Mouse (Mus musculus): ENCODE measurements around the gene Mrps18a. TPM values are rescaled to one million over a fixed set of nuclear protein-coding genes. Genes with fewer than 3 reads are reported as not detected.

Gene Mrps18a
- polyA plus RNA-seq (2015; fragmentation: Nextera tagmentation; extraction: Ambion mirVana) = 150 and 154 TPM in 2 replicates

- Histone ChIP-seq H3K27me3 (replicated peaks) (peaks cover 5% of the 10 kb centered on the region), H3K4me1 (peaks cover 20% of the 10 kb centered on the region), H3K4me3 (replicated peaks) (peak within 1 kb of the TSS; percentile 77), H3K27ac (replicated peaks) (peak within 1 kb of the TSS; percentile 87), H3K4me2 (peak within 1 kb of the TSS; percentile 65), H3K9me3 (replicated peaks) (no peaks in the 10 kb centered on the region), H3K36me3 (no peaks in the 10 kb centered on the region), H3K9ac (replicated peaks) (peak within 1 kb of the TSS; percentile 71)
- WGBS = 6% methylated on average over 37 of the region's 38 CpGs
- peak; percentile 97 for ATAC-seq (ENCODE audit: low FRiP score)
These were observed at the start of gene Mrps18a for GRCm38 (mm10) chr17:46110402-46111289. Gene Mrps18a, plus strand, starts transcription at chr17:46110986.

DNA sequence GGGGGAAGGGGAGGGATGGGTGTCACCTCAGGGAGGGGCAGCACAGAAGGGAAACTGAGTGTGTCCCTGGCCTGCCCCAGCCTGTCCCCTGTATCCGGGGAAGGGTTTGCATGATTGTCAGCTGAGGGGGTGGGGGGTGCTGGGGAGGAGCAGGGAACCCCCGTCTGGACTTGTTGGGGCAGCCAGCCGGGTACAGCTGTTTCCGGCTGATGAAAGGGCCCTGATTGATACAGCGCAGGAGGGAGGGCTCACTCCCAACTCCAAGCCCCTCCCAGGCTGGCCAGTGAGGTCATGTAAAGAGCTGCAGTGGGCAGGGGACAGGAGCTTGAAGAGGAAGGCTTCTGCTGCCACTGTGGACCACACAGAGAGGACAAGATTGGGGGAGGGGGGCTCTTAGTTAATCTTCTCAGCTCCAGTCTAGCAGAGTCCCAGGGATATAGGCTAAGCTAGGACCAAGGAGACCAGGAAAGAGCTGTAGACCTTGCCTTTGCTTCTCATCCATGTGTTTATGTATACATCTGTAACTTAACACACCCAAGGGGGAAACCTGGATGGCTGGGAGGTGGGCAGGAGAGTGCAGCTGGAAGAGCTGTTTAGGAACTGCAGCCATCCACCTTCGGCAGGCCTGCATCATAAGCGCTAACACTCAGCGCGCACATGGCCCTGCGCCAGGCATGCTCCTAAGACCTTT, 47.4 kb upstream of the Mrps18a start:
- no peaks in the 10 kb centered on the region for H3K9me3 ChIP-seq (replicated peaks)
- H3K4me3 ChIP-seq (replicated peaks) = no peak overlapping the region
- H3K9ac ChIP-seq (replicated peaks) = no peak overlapping the region
- WGBS = 19% methylated on average over 10 of the region's 10 CpGs
- H3K4me1 ChIP-seq = peaks cover 12% of the 10 kb centered on the region
- no peaks in the 10 kb centered on the region for H3K27me3 ChIP-seq (replicated peaks)
- ATAC-seq (ENCODE audit: low FRiP score) = no peak
- no peaks in the 10 kb centered on the region for H3K36me3 ChIP-seq
- no peak overlapping the region; the same call in 1 of the 2 replicates for H3K27ac ChIP-seq (replicated peaks)
- H3K4me2 ChIP-seq = no peak overlapping the region

DNA sequence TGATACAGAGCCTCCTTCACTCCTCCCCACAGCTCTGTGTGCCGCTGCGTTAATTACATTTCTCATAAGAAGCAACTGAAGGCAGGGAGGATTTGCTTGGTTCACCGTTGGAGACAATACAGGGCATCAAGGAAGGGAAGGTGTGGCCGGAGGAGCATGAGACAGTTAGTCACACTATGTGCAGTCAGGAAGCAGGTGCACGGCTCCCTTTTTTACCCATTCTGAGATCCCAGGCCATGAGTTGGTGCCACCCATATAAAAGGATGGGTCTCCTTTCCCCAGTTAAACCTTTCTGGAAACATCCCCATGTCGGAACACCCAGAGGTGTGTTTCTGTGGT, 46.8 kb upstream of the Mrps18a start:
- Histone ChIP-seq H3K4me3 (replicated peaks) (no peak overlapping the region), H3K36me3 (no peaks in the 10 kb centered on the region), H3K4me1 (peaks cover 12% of the 10 kb centered on the region), H3K9ac (replicated peaks) (no peak overlapping the region), H3K27me3 (replicated peaks) (no peaks in the 10 kb centered on the region), H3K9me3 (replicated peaks) (no peaks in the 10 kb centered on the region), H3K4me2 (no peak overlapping the region), H3K27ac (replicated peaks) (no peak overlapping the region)
- ATAC-seq (ENCODE audit: low FRiP score) = no peak
- WGBS = 52% methylated on average over 6 of the region's 6 CpGs

DNA sequence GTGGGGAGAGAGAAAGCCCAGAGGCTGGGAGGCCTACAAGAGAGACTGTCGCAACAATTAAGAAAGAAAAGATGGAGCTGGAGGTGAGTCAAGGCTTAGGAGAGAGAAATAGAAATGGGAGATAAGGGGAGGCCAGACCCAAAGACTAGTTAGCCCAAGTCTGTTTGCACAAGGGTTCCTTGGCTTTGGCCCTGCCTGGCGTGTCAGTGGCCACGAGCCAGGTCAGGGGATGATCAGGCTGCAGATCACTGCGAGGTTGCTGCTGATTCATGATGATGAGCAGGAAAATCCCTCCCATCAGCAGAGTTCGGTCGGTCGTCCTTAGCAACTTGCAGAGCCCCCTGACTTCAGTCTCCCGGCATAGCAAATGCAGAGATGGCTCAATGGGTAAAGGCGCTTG, 40.7 kb upstream of the Mrps18a start:
- Histone ChIP-seq H3K27ac (replicated peaks) (no peak overlapping the region), H3K4me3 (replicated peaks) (no peak overlapping the region), H3K9ac (replicated peaks) (no peak overlapping the region), H3K9me3 (replicated peaks) (no peaks in the 10 kb centered on the region), H3K27me3 (replicated peaks) (no peaks in the 10 kb centered on the region), H3K4me2 (no peak overlapping the region), H3K36me3 (no peaks in the 10 kb centered on the region), H3K4me1 (peaks cover 3% of the 10 kb centered on the region; the same call in 1 of the 2 replicates)
- ATAC-seq (ENCODE audit: low FRiP score) = no peak
- WGBS = 64% methylated on average over 9 of the region's 9 CpGs

DNA sequence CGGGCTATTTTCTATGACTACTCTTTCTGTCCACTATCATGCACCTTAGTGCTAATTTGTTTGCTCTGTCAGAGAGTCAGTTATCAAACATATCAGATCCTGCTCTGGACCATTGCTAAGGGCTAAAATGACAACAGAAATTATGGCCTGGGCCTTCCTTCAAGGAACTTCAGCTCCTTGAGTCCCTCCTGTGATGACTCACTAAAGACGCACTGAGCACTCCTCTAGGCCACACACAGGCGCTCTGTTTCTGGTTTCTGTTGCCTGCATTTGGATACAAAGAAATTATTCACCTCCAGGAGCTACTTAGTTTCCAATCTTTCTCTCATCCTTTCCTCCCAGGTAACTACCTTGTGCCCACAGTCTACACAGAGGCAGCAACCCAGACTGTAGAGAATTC, 39.3 kb upstream of the Mrps18a start:
- Histone ChIP-seq H3K27ac (replicated peaks) (no peak overlapping the region), H3K9me3 (replicated peaks) (no peaks in the 10 kb centered on the region), H3K4me3 (replicated peaks) (no peak overlapping the region), H3K9ac (replicated peaks) (no peak overlapping the region), H3K4me1 (peaks cover 3% of the 10 kb centered on the region; the same call in 1 of the 2 replicates), H3K36me3 (no peaks in the 10 kb centered on the region), H3K4me2 (no peak overlapping the region), H3K27me3 (replicated peaks) (no peaks in the 10 kb centered on the region)
- 92% methylated on average over 3 of the region's 3 CpGs for WGBS
- ATAC-seq (ENCODE audit: low FRiP score) = no peak

- Histone ChIP-seq H3K4me1 (peaks cover 3% of the 10 kb centered on the region; the same call in 1 of the 2 replicates), H3K9me3 (replicated peaks) (no peaks in the 10 kb centered on the region), H3K27ac (replicated peaks) (no peak overlapping the region), H3K4me2 (peak overlapping the region; percentile 29), H3K9ac (replicated peaks) (no peak overlapping the region), H3K27me3 (replicated peaks) (no peaks in the 10 kb centered on the region), H3K4me3 (replicated peaks) (no peak overlapping the region), H3K36me3 (no peaks in the 10 kb centered on the region)
- 62% methylated on average over 23 of the region's 23 CpGs for WGBS
- no peak for ATAC-seq (ENCODE audit: low FRiP score)
These were observed 37.0 kb upstream of the Mrps18a start for GRCm38 (mm10) chr17:46073730-46074301.

DNA sequence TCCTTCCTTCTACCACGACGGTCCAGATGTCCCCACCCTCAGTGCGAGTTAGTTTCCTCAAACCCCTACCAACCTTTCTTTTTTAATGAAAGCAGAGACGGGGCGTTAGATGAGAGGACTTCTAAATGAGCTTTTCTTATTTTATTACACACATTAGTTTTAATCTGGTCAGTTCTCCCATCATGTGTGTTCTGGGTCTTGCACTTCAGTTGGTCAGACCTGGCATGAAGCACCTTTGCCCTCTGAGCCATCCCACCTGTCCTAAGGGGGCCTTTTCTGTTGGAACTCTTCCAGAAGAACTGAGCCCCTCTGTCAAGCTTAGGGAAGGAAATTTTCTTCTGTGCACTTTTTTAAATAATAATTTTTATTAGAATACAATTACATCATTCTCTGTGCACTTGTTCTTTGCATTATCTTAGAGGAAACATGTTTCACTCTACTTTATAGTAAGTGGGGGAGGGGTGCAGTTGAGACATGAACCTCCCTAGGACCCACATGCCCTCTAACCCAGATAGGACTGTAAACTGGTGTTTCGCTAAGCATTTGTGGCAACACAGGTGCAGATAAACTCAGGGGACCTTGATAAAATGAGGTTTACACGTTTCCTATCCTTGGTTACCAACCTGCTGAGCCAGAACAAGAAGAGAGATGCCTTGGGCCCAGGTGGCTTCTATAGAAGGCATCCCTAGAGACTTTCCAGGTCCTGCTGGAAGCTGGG, 36.2 kb upstream of the Mrps18a start:
- Histone ChIP-seq H3K4me3 (replicated peaks) (no peak overlapping the region), H3K27me3 (replicated peaks) (no peaks in the 10 kb centered on the region), H3K4me2 (peak overlapping the region; percentile 29), H3K4me1 (peaks cover 3% of the 10 kb centered on the region; the same call in 1 of the 2 replicates), H3K27ac (replicated peaks) (no peak overlapping the region), H3K36me3 (no peaks in the 10 kb centered on the region), H3K9ac (replicated peaks) (no peak overlapping the region), H3K9me3 (replicated peaks) (no peaks in the 10 kb centered on the region)
- no peak for ATAC-seq (ENCODE audit: low FRiP score)
- WGBS = 61% methylated on average over 7 of the region's 7 CpGs

- Histone ChIP-seq H3K4me2 (no peak overlapping the region), H3K4me1 (peaks cover 3% of the 10 kb centered on the region; the same call in 1 of the 2 replicates), H3K9me3 (replicated peaks) (no peaks in the 10 kb centered on the region), H3K27ac (replicated peaks) (no peak overlapping the region), H3K36me3 (no peaks in the 10 kb centered on the region), H3K4me3 (replicated peaks) (no peak overlapping the region), H3K9ac (replicated peaks) (no peak overlapping the region), H3K27me3 (replicated peaks) (no peaks in the 10 kb centered on the region)
- 65% methylated on average over 3 of the region's 3 CpGs for WGBS
- ATAC-seq (ENCODE audit: low FRiP score) = no peak
These were observed 35.7 kb upstream of the Mrps18a start for GRCm38 (mm10) chr17:46075116-46075485.

GRCm38 (mm10) chr17:46075551-46076259, 35.1 kb upstream of the Mrps18a start:
- H3K4me3 ChIP-seq (replicated peaks) = no peak overlapping the region
- H3K4me1 ChIP-seq = peaks cover 3% of the 10 kb centered on the region; the same call in 1 of the 2 replicates
- no peaks in the 10 kb centered on the region for H3K9me3 ChIP-seq (replicated peaks)
- no peaks in the 10 kb centered on the region for H3K36me3 ChIP-seq
- WGBS = 76% methylated on average over 5 of the region's 5 CpGs
- ATAC-seq (ENCODE audit: low FRiP score) = no peak
- H3K9ac ChIP-seq (replicated peaks) = no peak overlapping the region
- H3K27ac ChIP-seq (replicated peaks) = no peak overlapping the region
- no peaks in the 10 kb centered on the region for H3K27me3 ChIP-seq (replicated peaks)
- no peak overlapping the region for H3K4me2 ChIP-seq

- Histone ChIP-seq H3K36me3 (no peaks in the 10 kb centered on the region), H3K4me3 (replicated peaks) (no peak overlapping the region), H3K4me2 (no peak overlapping the region), H3K27ac (replicated peaks) (no peak overlapping the region), H3K4me1 (peaks cover 3% of the 10 kb centered on the region; the same call in 1 of the 2 replicates), H3K9me3 (replicated peaks) (no peaks in the 10 kb centered on the region), H3K9ac (replicated peaks) (no peak overlapping the region), H3K27me3 (replicated peaks) (no peaks in the 10 kb centered on the region)
- 57% methylated on average over 1 of the region's 1 CpGs for WGBS
- no peak for ATAC-seq (ENCODE audit: low FRiP score)
These were observed 34.6 kb upstream of the Mrps18a start for GRCm38 (mm10) chr17:46076260-46076551.
